ENCODE assay signal across 23 mouse cellular contexts in the genomic region with DNA sequence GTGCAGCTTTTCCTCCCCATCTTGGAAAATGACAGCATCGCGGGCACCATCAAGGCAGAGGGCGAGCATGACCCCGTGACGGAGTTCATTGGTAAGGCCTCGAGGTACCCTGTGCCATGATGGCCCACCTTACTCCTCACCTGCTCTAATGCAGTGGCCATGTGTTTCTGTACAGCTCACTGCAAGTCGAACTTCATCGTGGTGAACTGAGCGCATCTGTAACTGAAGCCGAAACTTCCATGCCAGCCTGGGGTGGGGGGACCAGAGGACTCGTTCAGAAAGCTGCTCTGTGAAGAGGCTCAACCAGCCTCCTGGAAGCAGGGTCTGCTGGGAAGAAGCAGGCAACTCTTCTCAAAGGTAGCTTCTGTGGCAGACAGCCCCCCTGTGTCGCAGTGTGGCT. TPM values are rescaled to one million over a fixed set of nuclear protein-coding genes. Genes with fewer than 3 reads are reported as not detected.
"Had no signal": no experiment of that assay in that cellular context is flagged by ENCODE, and none has a peak within 500 bp of the region (broad histone marks: within the 10 kb centered on the region; RNA-seq: fewer than 3 reads in every experiment).

No protein-coding gene starts in this region.

- H3K27ac ChIP-seq: limb, embryonic 12.5 days; limb, embryonic 15.5 days; liver, embryonic 13.5 days; macrophage; midbrain, embryonic 12.5 days; neural tube, embryonic 12.5 days; neural tube, embryonic 15.5 days; stomach, postnatal 0 days had no signal

- H3K27me3 ChIP-seq: limb, embryonic 12.5 days; limb, embryonic 15.5 days; liver, embryonic 13.5 days; midbrain, embryonic 12.5 days; neural tube, embryonic 12.5 days; neural tube, embryonic 15.5 days had no signal

- DNase-seq: kidney, adult 18-20 months; kidney, adult 9 months; kidney, postnatal 14 days; kidney, postnatal 4 days; left cerebral cortex, postnatal 4 days; liver, embryonic 13.5 days; lung, adult 2 months; lung, postnatal 14 days; right cerebral cortex, adult 18-20 months; right cerebral cortex, postnatal 14 days; right cerebral cortex, postnatal 4 days; thymus, adult 2 months; thymus, postnatal 14 days; thymus, postnatal 4 days had no signal

- H3K9me3 ChIP-seq: limb, embryonic 12.5 days; limb, embryonic 15.5 days; liver, embryonic 13.5 days; midbrain, embryonic 12.5 days; neural tube, embryonic 12.5 days; neural tube, embryonic 15.5 days had no signal

- H3K4me1 ChIP-seq: limb, embryonic 15.5 days; liver, embryonic 13.5 days; neural tube, embryonic 12.5 days had no signal

- H3K9ac ChIP-seq: limb, embryonic 12.5 days; limb, embryonic 15.5 days; liver, embryonic 13.5 days; midbrain, embryonic 12.5 days; neural tube, embryonic 12.5 days; neural tube, embryonic 15.5 days had no signal

- H3K4me2 ChIP-seq: limb, embryonic 12.5 days; limb, embryonic 15.5 days; liver, embryonic 13.5 days; midbrain, embryonic 12.5 days; neural tube, embryonic 12.5 days; neural tube, embryonic 15.5 days had no signal

- H3K4me3 ChIP-seq: limb, embryonic 12.5 days; limb, embryonic 15.5 days; liver, embryonic 13.5 days; midbrain, embryonic 12.5 days; neural tube, embryonic 12.5 days; neural tube, embryonic 15.5 days had no signal

RNA-seq across cellular contexts. Expression of a gene that starts 23.6 kb away (rescaled TPM):
- total RNA-seq: layer of hippocampus, adult 18-20 months; layer of hippocampus, postnatal 14 days; left cerebral cortex, postnatal 4 days had no signal
